ENCODE assay signal across 7 mouse cellular contexts in the genomic region with DNA sequence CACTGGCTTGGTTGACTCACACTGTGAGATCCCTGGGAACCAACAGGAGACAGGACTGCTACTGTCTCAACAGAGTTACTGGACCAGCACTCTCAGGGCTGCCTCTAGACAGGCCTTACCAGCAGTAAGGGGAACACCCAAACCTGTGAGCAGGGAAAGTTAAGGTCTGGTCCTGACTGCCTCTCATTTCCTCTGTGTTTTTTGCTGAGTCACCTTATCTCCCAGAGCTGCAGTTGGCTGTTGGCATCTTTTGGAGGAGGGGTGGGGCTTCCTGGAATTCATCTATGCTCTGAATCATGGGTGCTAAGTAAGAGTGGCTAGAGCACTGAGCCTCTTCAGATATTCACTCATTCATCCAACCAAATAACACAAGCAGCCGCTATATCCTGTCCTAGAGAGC. TPM values are rescaled to one million over a fixed set of nuclear protein-coding genes. Genes with fewer than 3 reads are reported as not detected.
DNase-seq lines count a peak whose midpoint lies in the region; ATAC-seq lines count a peak whose summit lies in the region.

No protein-coding gene starts in this region.

- DNase-seq in retina, postnatal 1 day: peak; percentile 35
- DNase-seq in retina, embryonic 14.5 days (ENCODE audit: low spot score): no peak
- DNase-seq in ZHBTc4 (ENCODE audit: low read depth, low spot score): peak; percentile 73
- peak; percentile 38 to 43 for DNase-seq in left cerebral cortex, postnatal 36 days (ENCODE audit: low spot score in 2 of 2)
- peak; percentile 65 to 74 for DNase-seq in spleen, postnatal 10 days (ENCODE audit: low spot score in 2 of 2)
- no peak for DNase-seq in thymus, postnatal 4 days

- intact Hi-C loops in left cerebral cortex, postnatal 36 days (cut with DNase I): no loop called here

- ATAC-seq in erythroid progenitor cell, adult 5-6 weeks (replicated peaks; ENCODE audit: low FRiP score, poor library complexity, severe bottlenecking): peak; percentile 72

RNA-seq across cellular contexts. Expression of a gene that starts 4.0 kb away (rescaled TPM):
- not detected in 2 replicates for total RNA-seq in erythroid progenitor cell, adult 5-6 weeks (2015; ENCODE audit: low replicate concordance)
- 0.15 and 0.39 TPM in 2 replicates for total RNA-seq in erythroid progenitor cell, adult 5-6 weeks (2017; ENCODE audit: low replicate concordance)
- 100 to 1,000 TPM in 1 of 2 experiments, 10 to 100 TPM in 1; 83.4 to 104 TPM for total RNA-seq in left cerebral cortex, postnatal 36 days (2021)

RNA-seq across cellular contexts. Expression of a gene that starts 44.7 kb away (rescaled TPM):
- total RNA-seq in erythroid progenitor cell, adult 5-6 weeks (2015; ENCODE audit: low replicate concordance): not detected in 2 replicates
- total RNA-seq in erythroid progenitor cell, adult 5-6 weeks (2017; ENCODE audit: low replicate concordance): not detected in 2 replicates
- 10 to 100 TPM; 20.0 to 32.2 TPM for total RNA-seq in left cerebral cortex, postnatal 36 days (2021)

Comparison
In these comparisons a context has a peak if more than half of its experiments do, and no peak if none do; other contexts are left out.
1. DNase-seq: peak in retina, postnatal 1 day (single experiment), ZHBTc4 (single experiment), left cerebral cortex, postnatal 36 days (2 of 2) and spleen, postnatal 10 days (2 of 2); none in retina, embryonic 14.5 days (single experiment) and thymus, postnatal 4 days (single experiment).
2. RNA of a gene that starts 4.0 kb away (total RNA-seq): 83.4 to 104 TPM in left cerebral cortex, postnatal 36 days; 0.15 to 0.39 TPM in erythroid progenitor cell, adult 5-6 weeks; every median in the first group is over 10 times any median in the second.
3. RNA of a gene that starts 44.7 kb away (total RNA-seq): 20.0 to 32.2 TPM in left cerebral cortex, postnatal 36 days; not detected in erythroid progenitor cell, adult 5-6 weeks; every median in the first group is over 10 times any median in the second.